Mouse (Mus musculus) hindbrain, postnatal 0 days (tissue): ENCODE measurements around the gene 4933407L21Rik. TPM values are rescaled to one million over a fixed set of nuclear protein-coding genes. Genes with fewer than 3 reads are reported as not detected.
A peak's percentile ranks its signal among the peaks of the same experiment; 100 is the strongest.

Source experiments
- ATAC-seq: fragments of 200-750 bp; cut with Nextera tagmentation; 2 replicates; pipeline ENCODE4 v1.8.0; 2017; ENCODE audit warnings: mild to moderate bottlenecking, moderate TSS enrichment, moderate library complexity
- DNase-seq: peaks from one replicate; pipeline ENCODE4 v3.0.0-alpha.2; 2015; ENCODE audit warnings: low spot score
- H3K27ac ChIP-seq: fragments of 300-500 bp; sonication (generic); 2 replicates; pipeline ENCODE4 v1.5.1; 2014; ENCODE audit warnings: mild to moderate bottlenecking
- H3K27me3 ChIP-seq: fragments of 300-500 bp; sonication (generic); 2 replicates; pipeline ENCODE4 v1.6.1; 2014; ENCODE audit warnings: low read length, mixed read lengths; ENCODE audit not compliant: insufficient read depth
- H3K36me3 ChIP-seq: fragments of 300-500 bp; sonication (generic); 2 replicates; pipeline ENCODE4 v1.6.1; 2014; ENCODE audit warnings: low read length, mixed read lengths; ENCODE audit not compliant: insufficient read depth
- H3K4me1 ChIP-seq: fragments of 300-500 bp; sonication (generic); 2 replicates; pipeline ENCODE4 v1.6.1; 2014; ENCODE audit warnings: antibody characterized with exemption, low read length, mixed read lengths; ENCODE audit not compliant: insufficient read depth
- H3K4me2 ChIP-seq: fragments of 300-500 bp; sonication (generic); 2 replicates; pipeline ENCODE4 v1.6.1; 2014; ENCODE audit warnings: low read depth, mild to moderate bottlenecking, low read length, moderate library complexity, mixed read lengths
- H3K4me3 ChIP-seq: fragments of 300-500 bp; sonication (generic); 2 replicates; pipeline ENCODE4 v1.5.1; 2014; ENCODE audit warnings: low read length
- H3K9ac ChIP-seq: fragments of 300-500 bp; sonication (generic); replicated peaks from 2 replicates; pipeline ENCODE4 v1.6.1; 2014; ENCODE audit warnings: mild to moderate bottlenecking, low read length, moderate library complexity, mixed read lengths
- H3K9me3 ChIP-seq: fragments of 300-500 bp; sonication (generic); 2 replicates; pipeline ENCODE4 v1.6.1; 2016; ENCODE audit warnings: low read length, mixed read lengths
- CTCF ChIP-seq: IDR thresholded peaks from 2 replicates; pipeline ENCODE4 v1.5.1; 2016; ENCODE audit warnings: antibody characterized with exemption, control low read depth, low read depth
- WGBS: fragments of 180-500 bp; shearing (Covaris S2); extraction: QIAGEN DNeasy Blood & Tissue Kit; methylation state at CpG from one replicate; pipeline ENCODE4 v1.1.7; 2014; 5-methylcytosine and 5-hydroxymethylcytosine counted together
- polyA plus RNA-seq: library from polyadenylated mRNA; unstranded; fragments of >200 nt; fragmentation: Nextera tagmentation; extraction: Ambion mirVana; gene quantifications from 2 replicates; pipeline ENCODE4 v1.2.1, GENCODE M21; 2015
- total RNA-seq: library from RNA; depleted of rRNA; stranded (reverse); fragments of >200 nt; gene quantifications from 2 replicates; pipeline ENCODE4 v1.2.3, GENCODE M21; 2014

Gene 4933407L21Rik
- total and polyA plus RNA-seq, 2 experiments from 2014 or later = 12.3 to 18.8 TPM

DNA sequence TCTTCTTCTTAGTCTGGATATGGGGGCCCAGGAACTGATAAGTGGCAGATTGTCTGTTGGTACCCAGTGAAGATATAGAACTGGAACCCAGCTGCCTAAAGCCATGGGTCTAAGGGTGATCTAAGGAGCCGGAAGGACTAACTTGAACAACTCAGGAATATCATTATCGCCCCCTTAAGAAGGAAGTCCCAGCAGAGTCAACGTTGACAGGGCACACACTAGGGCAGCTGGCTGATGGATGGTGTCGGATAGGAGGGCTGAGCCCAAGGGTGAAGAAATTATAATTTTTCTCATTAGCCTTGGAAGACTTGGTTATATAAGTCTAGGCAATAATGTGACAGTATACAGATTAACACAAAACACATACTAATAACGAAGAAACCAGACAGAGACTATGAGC lies 32.2 kb upstream of the 4933407L21Rik start:
- no peak for DNase-seq
- Histone ChIP-seq H3K4me3 (peak overlapping the region; percentile 87), H3K27me3 (no peaks in the 10 kb centered on the region), H3K27ac (peak overlapping the region; percentile 86; the same call in 1 of the 2 replicates), H3K9ac (peak overlapping the region; percentile 81), H3K9me3 (no peaks in the 10 kb centered on the region), H3K4me2 (peak overlapping the region; percentile 91), H3K36me3 (no peaks in the 10 kb centered on the region), H3K4me1 (peaks cover 51% of the 10 kb centered on the region)
- WGBS = 47% methylated on average over 5 of the region's 5 CpGs
- ATAC-seq = no peak
- TF ChIP-seq CTCF = no peak

DNA sequence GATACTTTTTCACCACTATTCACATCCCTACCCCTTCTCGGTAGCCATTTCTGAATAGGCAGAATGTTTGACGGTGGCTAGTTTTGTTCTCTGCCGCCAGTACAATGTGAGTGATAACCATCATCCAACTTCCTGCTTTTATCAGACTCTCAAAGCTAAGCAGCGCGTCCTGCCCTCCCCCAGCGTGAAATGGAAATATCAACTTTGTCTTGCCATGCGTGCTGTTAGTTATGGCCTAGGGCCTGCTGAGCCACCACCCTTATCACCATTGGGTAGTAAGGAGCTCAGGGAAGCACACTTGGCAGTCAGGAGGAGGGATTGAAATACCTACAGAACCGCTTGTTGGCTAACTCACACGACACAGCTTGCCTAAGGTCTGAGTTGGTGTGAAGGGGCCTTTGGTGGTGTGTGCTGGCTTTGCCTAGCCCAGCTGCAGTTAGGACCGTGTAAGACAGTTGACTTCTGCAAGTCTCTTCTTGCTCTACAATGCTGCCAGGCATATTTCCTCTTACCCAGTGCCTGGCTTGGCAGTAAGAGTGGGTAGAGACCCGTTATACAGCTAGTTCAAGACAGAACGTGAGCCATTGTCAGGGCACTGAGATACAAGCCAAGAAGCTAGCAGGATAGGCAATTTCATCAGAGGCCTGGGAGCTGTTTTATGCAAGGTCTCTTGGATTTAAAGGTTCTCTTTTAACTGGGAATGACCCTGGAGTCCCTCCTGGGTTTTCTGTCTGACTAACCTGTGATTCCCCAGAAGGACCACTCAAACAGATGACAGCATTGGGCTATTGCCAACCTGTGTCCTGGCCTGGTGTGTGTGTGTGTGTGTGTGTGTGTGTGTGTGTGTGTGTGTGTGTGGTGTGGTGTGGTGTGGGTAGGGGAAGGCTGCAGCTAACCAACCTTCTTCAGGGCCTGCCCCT lies 31.2 kb upstream of the 4933407L21Rik start:
- H3K4me2 ChIP-seq = peak overlapping the region; percentile 91
- H3K9me3 ChIP-seq = no peaks in the 10 kb centered on the region
- DNase-seq (peak; percentile 42), ATAC-seq (no peak)
- H3K4me1 ChIP-seq = peaks cover 60% of the 10 kb centered on the region
- H3K36me3 ChIP-seq = no peaks in the 10 kb centered on the region
- peak overlapping the region; percentile 87 for H3K4me3 ChIP-seq
- peak overlapping the region; percentile 86 for H3K27ac ChIP-seq
- no peak for TF ChIP-seq CTCF
- no peaks in the 10 kb centered on the region for H3K27me3 ChIP-seq
- peak overlapping the region; percentile 46 for H3K9ac ChIP-seq
- WGBS = 39% methylated on average over 12 of the region's 12 CpGs

DNA sequence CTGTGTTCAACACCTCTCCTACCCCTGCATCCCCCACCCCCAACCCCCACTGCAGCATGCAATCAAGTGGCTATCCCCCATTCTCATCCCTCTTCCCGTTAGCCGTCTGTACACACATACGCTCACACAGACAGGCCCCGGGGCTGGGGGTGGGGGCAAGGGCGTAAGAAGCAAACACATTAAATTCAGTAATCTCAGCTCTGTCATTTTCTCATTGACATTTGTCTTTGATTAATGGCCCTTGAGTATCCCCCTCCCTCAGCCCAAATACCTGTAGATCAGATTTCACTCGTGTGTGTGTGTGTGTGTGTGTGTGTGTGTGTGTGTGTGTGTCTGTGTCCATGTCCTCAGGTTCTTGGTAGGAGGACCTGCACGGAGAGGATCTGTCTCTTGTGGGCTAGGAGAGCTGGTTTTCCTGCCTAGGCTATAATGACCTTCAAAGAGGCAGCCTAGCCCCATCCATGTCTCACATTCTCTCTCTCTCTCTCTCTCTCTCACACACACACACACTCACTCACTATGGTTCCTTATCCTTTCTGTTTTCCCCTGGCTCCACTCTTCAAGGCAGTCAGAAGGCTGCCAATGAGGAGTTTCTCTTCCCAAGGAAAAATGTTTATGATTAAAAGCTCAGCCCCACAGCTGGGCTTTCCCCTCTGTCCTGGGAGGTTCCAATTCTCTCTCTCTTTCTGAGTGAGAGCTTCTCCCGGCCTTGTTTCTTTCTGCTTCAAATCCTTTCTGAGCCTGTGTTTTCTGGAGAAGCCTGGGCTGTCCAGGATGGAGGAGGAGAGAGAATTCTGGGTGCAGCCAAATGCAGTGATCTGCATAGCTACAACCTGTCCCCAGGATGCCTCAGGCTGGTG lies 30.2 kb upstream of the 4933407L21Rik start:
- no peak for DNase-seq
- TF ChIP-seq CTCF = no peak
- Histone ChIP-seq H3K9ac (peak overlapping the region; percentile 46), H3K27me3 (no peaks in the 10 kb centered on the region), H3K9me3 (no peaks in the 10 kb centered on the region), H3K36me3 (peaks cover under 1% of the 10 kb centered on the region; the same call in 1 of the 2 replicates), H3K4me3 (peak overlapping the region; percentile 3; the same call in 1 of the 2 replicates), H3K27ac (peak overlapping the region; percentile 86), H3K4me1 (peaks cover 70% of the 10 kb centered on the region), H3K4me2 (peak overlapping the region; percentile 91)
- WGBS = 25% methylated on average over 8 of the region's 8 CpGs
- no peak for ATAC-seq

- peak overlapping the region; percentile 46 for H3K9ac ChIP-seq
- peak overlapping the region; percentile 91 for H3K4me2 ChIP-seq
- no peak for TF ChIP-seq CTCF
- peaks cover 70% of the 10 kb centered on the region for H3K4me1 ChIP-seq
- DNase-seq (no peak), ATAC-seq (no peak)
- H3K27ac ChIP-seq = peak overlapping the region; percentile 86
- H3K4me3 ChIP-seq = no peak overlapping the region
- peaks cover 8% of the 10 kb centered on the region; the same call in 1 of the 2 replicates for H3K36me3 ChIP-seq
- no peaks in the 10 kb centered on the region for H3K27me3 ChIP-seq
- WGBS = 10% methylated on average over 12 of the region's 12 CpGs
- no peaks in the 10 kb centered on the region for H3K9me3 ChIP-seq
Measured at GRCm38 (mm10) chr1:85898761-85899387, 29.4 kb upstream of the 4933407L21Rik start.

- peak; percentile 46 for DNase-seq
- Histone ChIP-seq H3K4me3 (no peak overlapping the region), H3K9me3 (no peaks in the 10 kb centered on the region), H3K4me1 (peaks cover 70% of the 10 kb centered on the region), H3K36me3 (peaks cover 13% of the 10 kb centered on the region; the same call in 1 of the 2 replicates), H3K27me3 (no peaks in the 10 kb centered on the region), H3K4me2 (peak overlapping the region; percentile 91), H3K27ac (peak overlapping the region; percentile 86; the same call in 1 of the 2 replicates), H3K9ac (0 out of 2 replicates have a peak overlapping the region, but pooled peaks have one; percentile 46)
- ATAC-seq = no peak
- peak; percentile 41 for TF ChIP-seq CTCF
Measured at GRCm38 (mm10) chr1:85899388-85899761, 28.9 kb upstream of the 4933407L21Rik start.
